Mouse (Mus musculus): Measurements from ENCODE around the gene Sox13. TPM values are rescaled to one million over a fixed set of nuclear protein-coding genes. Genes with fewer than 3 reads are reported as not detected.

The Sox13 gene
- 1 to 10 TPM; 7.5 to 9.4 TPM for total RNA-seq (2021)

GRCm38 (mm10) chr1:133423543-133424480, at the start of gene Sox13:
Sox13 (minus strand) TSS chr1:133424377.
- intact Hi-C loops (cut with DNase I): loop anchor here (5.0 kb wide), 1 partner anchor 68 kb away; no protein-coding TSS in a partner anchor
- DNase-seq (ENCODE audit: extremely low spot score in 1 of 2, low spot score in 2 of 2): peak; percentile 27 to 80

GRCm38 (mm10) chr1:133471556-133471955, 47.4 kb upstream of the Sox13 start:
- intact Hi-C loops (cut with DNase I): no loop called here
- DNase-seq (ENCODE audit: extremely low spot score in 1 of 2, low spot score in 2 of 2): no peak

GRCm38 (mm10) chr1:133471086-133471485, 46.9 kb upstream of the Sox13 start:
- DNase-seq (ENCODE audit: extremely low spot score in 1 of 2, low spot score in 2 of 2): peak in 1 of 2 experiments; percentile 42
- intact Hi-C loops (cut with DNase I): no loop called here

- intact Hi-C loops (cut with DNase I): no loop called here
- DNase-seq (ENCODE audit: extremely low spot score in 1 of 2, low spot score in 2 of 2): peak in 1 of 2 experiments; percentile 42
Observed at GRCm38 (mm10) chr1:133470242-133471025, 46.3 kb upstream of the Sox13 start.

GRCm38 (mm10) chr1:133469213-133469612, 45.0 kb upstream of the Sox13 start:
- intact Hi-C loops (cut with DNase I): no loop called here
- no peak for DNase-seq (ENCODE audit: extremely low spot score in 1 of 2, low spot score in 2 of 2)

GRCm38 (mm10) chr1:133468751-133469150, 44.6 kb upstream of the Sox13 start:
- intact Hi-C loops (cut with DNase I): no loop called here
- DNase-seq (ENCODE audit: extremely low spot score in 1 of 2, low spot score in 2 of 2): peak in 1 of 2 experiments; percentile 34

- intact Hi-C loops (cut with DNase I): no loop called here
- DNase-seq (ENCODE audit: extremely low spot score in 1 of 2, low spot score in 2 of 2): no peak
Observed at GRCm38 (mm10) chr1:133467905-133468304, 43.7 kb upstream of the Sox13 start.

GRCm38 (mm10) chr1:133463138-133463537, 39.0 kb upstream of the Sox13 start:
- intact Hi-C loops (cut with DNase I): no loop called here
- DNase-seq (ENCODE audit: extremely low spot score in 1 of 2, low spot score in 2 of 2): no peak

- no peak for DNase-seq (ENCODE audit: extremely low spot score in 1 of 2, low spot score in 2 of 2)
- intact Hi-C loops (cut with DNase I): no loop called here
Observed at GRCm38 (mm10) chr1:133460996-133461395, 36.8 kb upstream of the Sox13 start.

- intact Hi-C loops (cut with DNase I): no loop called here
- no peak for DNase-seq (ENCODE audit: extremely low spot score in 1 of 2, low spot score in 2 of 2)
Observed at GRCm38 (mm10) chr1:133456097-133456496, 31.9 kb upstream of the Sox13 start.

- intact Hi-C loops (cut with DNase I): no loop called here
- DNase-seq (ENCODE audit: extremely low spot score in 1 of 2, low spot score in 2 of 2): peak in 1 of 2 experiments; percentile 21
Observed at GRCm38 (mm10) chr1:133452564-133453165, 28.5 kb upstream of the Sox13 start.

- peak in 1 of 2 experiments; percentile 17 for DNase-seq (ENCODE audit: extremely low spot score in 1 of 2, low spot score in 2 of 2)
- intact Hi-C loops (cut with DNase I): no loop called here
Observed at GRCm38 (mm10) chr1:133451869-133452563, 27.8 kb upstream of the Sox13 start.

- peak in 1 of 2 experiments; percentile 22 for DNase-seq (ENCODE audit: extremely low spot score in 1 of 2, low spot score in 2 of 2)
- intact Hi-C loops (cut with DNase I): no loop called here
Observed at GRCm38 (mm10) chr1:133451025-133451424, 26.8 kb upstream of the Sox13 start.

- DNase-seq (ENCODE audit: extremely low spot score in 1 of 2, low spot score in 2 of 2): peak in 1 of 2 experiments; percentile 81
Observed at GRCm38 (mm10) chr1:133448351-133448931, 24.3 kb upstream of the Sox13 start.

GRCm38 (mm10) chr1:133446291-133446690, 22.1 kb upstream of the Sox13 start:
- intact Hi-C loops (cut with DNase I): no loop called here
- no peak for DNase-seq (ENCODE audit: extremely low spot score in 1 of 2, low spot score in 2 of 2)

More at GRCm38 (mm10) chr1:133448351-133448931, 24.3 kb upstream of the Sox13 start:
- intact Hi-C loops (cut with DNase I): no loop called here

GRCm38 (mm10) chr1:133444315-133444714, 20.1 kb upstream of the Sox13 start:
- peak in 1 of 2 experiments; percentile 24 for DNase-seq (ENCODE audit: extremely low spot score in 1 of 2, low spot score in 2 of 2)
- intact Hi-C loops (cut with DNase I): no loop called here

GRCm38 (mm10) chr1:133437916-133438683, 13.9 kb upstream of the Sox13 start:
- DNase-seq (ENCODE audit: extremely low spot score in 1 of 2, low spot score in 2 of 2): no peak
- intact Hi-C loops (cut with DNase I): no loop called here

GRCm38 (mm10) chr1:133434756-133435112, 10.6 kb upstream of the Sox13 start:
- intact Hi-C loops (cut with DNase I): no loop called here
- DNase-seq (ENCODE audit: extremely low spot score in 1 of 2, low spot score in 2 of 2): no peak
